Mouse (Mus musculus): Measurements from ENCODE around the gene Cdh3.
A peak's percentile ranks its signal among the peaks of the same experiment; 100 is the strongest.

Cdh3 gene

GRCm38 (mm10) chr8:106527241-106528036, 16.7 kb downstream of the Cdh3 start:
- DNase-seq (ENCODE audit: low read depth, low spot score), result no peak

GRCm38 (mm10) chr8:106528596-106529249, 18.0 kb downstream of the Cdh3 start:
- DNase-seq (ENCODE audit: low read depth, low spot score), result no peak

- DNase-seq (ENCODE audit: low read depth, low spot score), result no peak
Measured at GRCm38 (mm10) chr8:106529885-106530482, 19.3 kb downstream of the Cdh3 start.

- no peak for DNase-seq (ENCODE audit: low read depth, low spot score)
Measured at GRCm38 (mm10) chr8:106530566-106530965, 19.9 kb downstream of the Cdh3 start.

GRCm38 (mm10) chr8:106533709-106534108, 23.0 kb downstream of the Cdh3 start:
- DNase-seq (ENCODE audit: low read depth, low spot score), result no peak

GRCm38 (mm10) chr8:106534449-106534848, 23.8 kb downstream of the Cdh3 start:
- DNase-seq (ENCODE audit: low read depth, low spot score), result peak; percentile 50

GRCm38 (mm10) chr8:106535448-106535847, 24.8 kb downstream of the Cdh3 start:
- DNase-seq (ENCODE audit: low read depth, low spot score), result no peak

GRCm38 (mm10) chr8:106539193-106539592, 28.5 kb downstream of the Cdh3 start:
- DNase-seq (ENCODE audit: low read depth, low spot score), result no peak

GRCm38 (mm10) chr8:106541002-106541401, 30.3 kb downstream of the Cdh3 start:
- DNase-seq (ENCODE audit: low read depth, low spot score), result no peak

- no peak for DNase-seq (ENCODE audit: low read depth, low spot score)
Measured at GRCm38 (mm10) chr8:106543043-106543442, 32.4 kb downstream of the Cdh3 start.

- no peak for DNase-seq (ENCODE audit: low read depth, low spot score)
Measured at GRCm38 (mm10) chr8:106545149-106545548, 34.5 kb downstream of the Cdh3 start.

GRCm38 (mm10) chr8:106546746-106547145, 36.1 kb downstream of the Cdh3 start:
- DNase-seq (ENCODE audit: low read depth, low spot score), result no peak

- DNase-seq (ENCODE audit: low read depth, low spot score), result no peak
Measured at GRCm38 (mm10) chr8:106548366-106548936, 37.8 kb downstream of the Cdh3 start.

- DNase-seq (ENCODE audit: low read depth, low spot score), result no peak
Measured at GRCm38 (mm10) chr8:106550906-106551305, 40.2 kb downstream of the Cdh3 start.

GRCm38 (mm10) chr8:106554011-106554410, 43.3 kb downstream of the Cdh3 start:
- no peak for DNase-seq (ENCODE audit: low read depth, low spot score)

GRCm38 (mm10) chr8:106556068-106556645, 45.5 kb downstream of the Cdh3 start:
- DNase-seq (ENCODE audit: low read depth, low spot score), result no peak

- DNase-seq (ENCODE audit: low read depth, low spot score), result no peak
Measured at GRCm38 (mm10) chr8:106559844-106560243, 49.2 kb downstream of the Cdh3 start.

GRCm38 (mm10) chr8:106561097-106561865, 50.6 kb downstream of the Cdh3 start:
- DNase-seq (ENCODE audit: low read depth, low spot score), result no peak

- no peak for DNase-seq (ENCODE audit: low read depth, low spot score)
Measured at GRCm38 (mm10) chr8:106563691-106564182, 53.0 kb downstream of the Cdh3 start.

- no peak for DNase-seq (ENCODE audit: low read depth, low spot score)
Measured at GRCm38 (mm10) chr8:106569006-106569405, 58.3 kb downstream of the Cdh3 start.

GRCm38 (mm10) chr8:106570386-106570785, 59.7 kb downstream of the Cdh3 start:
- no peak for DNase-seq (ENCODE audit: low read depth, low spot score)

All from retina, adult 2 months (tissue).